Mouse (Mus musculus): ENCODE measurements around the gene Dazap1.

The Dazap1 gene

GRCm38 (mm10) chr10:80273847-80274246, 12.6 kb downstream of the Dazap1 start:
- no peak for DNase-seq

GRCm38 (mm10) chr10:80276238-80276637, 15.0 kb downstream of the Dazap1 start:
- DNase-seq: no peak

GRCm38 (mm10) chr10:80278390-80278789, 17.1 kb downstream of the Dazap1 start:
- no peak for DNase-seq

GRCm38 (mm10) chr10:80279273-80279672, 18.0 kb downstream of the Dazap1 start:
- no peak for DNase-seq

GRCm38 (mm10) chr10:80281304-80281703, 20.0 kb downstream of the Dazap1 start:
- DNase-seq: no peak

GRCm38 (mm10) chr10:80281921-80282371, 20.7 kb downstream of the Dazap1 start:
- DNase-seq: no peak

- no peak for DNase-seq
These were observed 21.5 kb downstream of the Dazap1 start for GRCm38 (mm10) chr10:80282481-80283441.

- no peak for DNase-seq
These were observed 24.2 kb downstream of the Dazap1 start for GRCm38 (mm10) chr10:80285222-80286070.

- no peak for DNase-seq
These were observed 26.8 kb downstream of the Dazap1 start for GRCm38 (mm10) chr10:80288097-80288496.

- no peak for DNase-seq
These were observed 27.4 kb downstream of the Dazap1 start for GRCm38 (mm10) chr10:80288657-80289056.

GRCm38 (mm10) chr10:80292251-80293146, 31.2 kb downstream of the Dazap1 start, which contains the start of gene Rps15:
Gene Rps15 (plus strand): TSS chr10:80292453.
- DNase-seq: peak; percentile 88 to 89

GRCm38 (mm10) chr10:80293325-80293724, 32.0 kb downstream of the Dazap1 start:
- DNase-seq: no peak

- no peak for DNase-seq
These were observed 33.0 kb downstream of the Dazap1 start for GRCm38 (mm10) chr10:80294311-80294710.

- DNase-seq: no peak
These were observed 33.6 kb downstream of the Dazap1 start for GRCm38 (mm10) chr10:80294788-80295303.

- peak; percentile 37 to 47 for DNase-seq
These were observed 34.5 kb downstream of the Dazap1 start, which contains the start of gene Apc2 for GRCm38 (mm10) chr10:80295618-80296425. Gene Apc2 (plus strand): TSS chr10:80295977.

- DNase-seq: no peak
These were observed 35.5 kb downstream of the Dazap1 start for GRCm38 (mm10) chr10:80296824-80297223.

- no peak for DNase-seq
These were observed 36.3 kb downstream of the Dazap1 start for GRCm38 (mm10) chr10:80297526-80298133.

- no peak for DNase-seq
These were observed 37.4 kb downstream of the Dazap1 start for GRCm38 (mm10) chr10:80298571-80299281.

GRCm38 (mm10) chr10:80299301-80299700, 38.0 kb downstream of the Dazap1 start:
- no peak for DNase-seq

GRCm38 (mm10) chr10:80299824-80300223, 38.5 kb downstream of the Dazap1 start:
- DNase-seq: no peak

Measured in thymus, adult 18-20 months (tissue).